Mouse (Mus musculus) cerebellum, postnatal 4 days (tissue): ENCODE data around the gene Edn1.

Source experiments
- DNase-seq, 2 experiments: peaks; one replicate each; pipeline ENCODE4 v3.0.0; 2022; ENCODE audit warnings: low spot score in 2 of 2, mixed read lengths in 1 of 2

The Edn1 gene

DNA sequence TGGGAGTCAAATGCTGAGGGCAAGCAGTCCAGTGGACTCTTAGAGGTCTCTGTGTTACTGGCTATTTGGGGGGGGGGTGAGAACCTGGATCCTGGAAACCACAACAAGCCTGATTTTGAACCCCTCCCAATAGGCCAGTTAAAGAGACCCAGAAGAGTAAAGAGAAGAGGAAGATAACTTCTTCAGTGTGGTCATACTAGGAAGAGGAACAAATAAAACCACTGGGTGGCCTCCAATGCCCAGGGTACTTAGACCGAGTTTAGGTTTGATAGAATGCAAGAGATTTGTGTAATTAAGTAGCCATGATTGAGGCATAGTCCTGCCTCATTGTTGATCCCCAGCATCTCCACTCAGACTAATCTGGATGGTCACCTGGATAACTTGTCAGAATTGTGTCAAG lies 14.4 kb downstream of the Edn1 start:
- DNase-seq, result no peak

- DNase-seq, result no peak
Measured at GRCm38 (mm10) chr13:42317808-42318207, 16.5 kb downstream of the Edn1 start.

GRCm38 (mm10) chr13:42328576-42328975 lies 27.3 kb downstream of the Edn1 start:
- DNase-seq, result no peak

DNA sequence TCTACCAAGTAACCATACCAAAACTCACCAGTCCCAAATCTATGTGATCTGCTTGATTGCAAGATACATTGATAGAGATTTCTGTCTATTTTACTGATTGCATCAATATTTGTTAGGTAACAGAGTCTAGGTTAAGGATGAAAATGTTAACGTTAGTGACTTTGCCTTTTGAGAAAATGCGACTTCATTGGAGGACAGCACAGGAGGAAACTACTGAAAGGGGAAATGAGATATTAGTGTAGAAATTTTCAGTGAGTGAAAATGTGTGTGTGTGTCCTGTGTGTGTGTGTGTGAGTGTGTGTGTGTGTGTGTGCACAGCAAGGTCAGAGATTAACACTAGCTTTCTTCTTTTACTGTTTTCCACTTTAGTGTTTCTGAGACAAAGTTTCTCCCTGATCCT lies 29.8 kb downstream of the Edn1 start:
- DNase-seq, result no peak

DNA sequence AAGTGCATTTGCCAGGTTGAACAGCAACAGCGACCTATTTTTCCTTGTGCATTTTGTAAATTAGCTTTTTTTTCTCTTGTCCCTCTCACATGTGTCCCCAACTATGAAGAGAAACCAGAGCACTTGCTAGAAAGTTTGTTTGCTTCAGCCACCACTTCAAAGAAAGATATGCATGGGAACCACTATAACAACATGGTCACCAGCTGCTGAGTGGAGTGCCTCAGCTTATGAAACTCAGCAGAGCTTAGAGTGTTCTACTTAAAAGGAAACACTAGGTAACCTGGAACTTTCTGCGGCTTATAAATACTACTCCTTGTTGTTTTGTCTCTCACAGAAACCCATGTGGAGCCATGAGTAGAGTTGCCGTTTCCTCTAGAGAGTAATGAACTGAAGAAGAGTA lies 33.7 kb downstream of the Edn1 start:
- DNase-seq, result no peak

DNA sequence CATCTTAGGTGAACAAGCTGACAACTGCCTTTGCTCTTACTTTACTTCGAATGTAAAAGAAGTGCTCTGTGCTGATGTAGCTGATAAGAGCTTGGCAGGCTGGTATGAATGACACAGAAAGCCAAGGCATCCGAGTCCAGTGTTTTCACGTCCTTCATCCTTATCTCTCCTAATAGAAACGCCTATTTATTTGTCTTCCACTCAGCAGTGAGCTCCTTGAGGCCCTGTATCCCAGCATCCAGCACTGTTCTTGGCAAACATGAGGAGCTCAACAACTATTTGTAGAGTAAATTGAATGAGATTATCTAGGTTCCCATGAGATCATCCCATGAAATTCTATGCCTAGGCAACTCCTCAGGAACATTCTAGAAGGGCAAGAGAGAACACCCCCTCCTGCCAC lies 35.1 kb downstream of the Edn1 start:
- no peak for DNase-seq

DNA sequence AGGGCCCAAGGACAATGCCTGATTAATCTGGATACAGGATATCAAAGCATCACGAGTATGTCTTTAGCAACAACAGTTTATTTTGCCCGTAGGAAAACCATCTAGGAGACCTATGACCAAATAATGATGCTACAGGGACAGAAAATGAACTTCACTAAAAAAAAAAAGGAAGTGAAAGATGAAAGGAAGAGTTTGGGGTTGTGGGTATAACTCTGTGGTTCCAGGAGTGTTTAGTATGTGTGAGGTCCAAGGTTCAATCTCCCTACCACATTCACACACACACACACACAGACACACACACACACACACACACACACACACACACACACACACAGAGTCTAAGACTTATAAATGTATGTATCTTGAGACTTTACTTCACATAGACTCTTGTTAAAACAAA lies 35.8 kb downstream of the Edn1 start:
- no peak for DNase-seq

- DNase-seq, result no peak
Measured at GRCm38 (mm10) chr13:42339466-42339865, 38.2 kb downstream of the Edn1 start.

GRCm38 (mm10) chr13:42341871-42342532 lies 40.7 kb downstream of the Edn1 start:
- no peak for DNase-seq

DNA sequence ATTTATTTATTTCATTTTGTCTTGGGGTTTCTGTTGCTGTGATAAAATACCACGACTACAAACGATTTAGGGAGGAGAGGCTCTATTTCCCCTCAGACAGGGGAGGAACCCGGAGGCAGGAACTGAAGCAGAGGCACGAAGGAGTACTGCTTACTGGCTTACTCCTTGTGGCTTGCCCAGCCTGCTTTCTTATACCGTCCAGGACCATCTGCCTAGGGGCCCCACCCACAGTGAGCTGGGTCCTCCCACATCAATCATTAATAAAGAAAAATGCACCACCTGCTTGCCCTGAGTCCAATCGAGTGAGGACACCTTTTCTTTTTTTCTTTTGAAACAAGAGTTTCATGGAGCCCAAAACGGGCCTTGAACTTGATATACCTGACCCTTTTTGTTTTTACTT lies 44.2 kb downstream of the Edn1 start:
- DNase-seq, result no peak

DNA sequence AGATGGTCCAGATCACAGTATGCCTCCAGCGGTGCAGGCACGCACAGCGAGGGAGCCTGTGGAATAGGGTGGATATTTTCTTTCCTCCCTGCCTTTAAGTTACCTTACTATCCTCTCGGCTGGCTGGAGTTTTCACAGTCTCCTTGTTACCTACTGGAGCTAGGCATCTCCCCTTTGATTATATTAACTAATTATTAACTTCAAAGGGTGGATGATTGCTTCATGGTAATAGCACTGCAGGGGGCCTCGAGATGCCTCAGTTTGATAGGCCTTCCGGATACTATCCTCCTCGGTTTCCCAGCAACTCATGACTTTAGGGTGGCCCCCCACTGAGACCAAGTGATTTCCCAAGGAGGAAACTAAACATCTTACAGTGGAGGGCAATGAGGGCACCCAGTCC lies 45.1 kb downstream of the Edn1 start:
- no peak for DNase-seq

- DNase-seq, result no peak
Measured at GRCm38 (mm10) chr13:42351675-42352074, 50.4 kb downstream of the Edn1 start.
